Mouse (Mus musculus) heart, embryonic 14.5 days (tissue): ENCODE measurements at regions not wholly inside any gene's neighbourhood (a gene's known extent, or its start where the extent isn't known, plus 50 kb on each side); places are given as distances from the start of the nearest gene placed in this dataset.

Experiments
- ATAC-seq: fragments of 200-750 bp; cut with Nextera tagmentation; 2 replicates; pipeline ENCODE4 v1.8.0; 2017; ENCODE audit warnings: low read depth, moderate TSS enrichment; ENCODE audit not compliant: insufficient number of reproducible peaks, insufficient read depth, low FRiP score
- H3K27ac ChIP-seq, 2 experiments: fragments of 200-500 bp in 1 of 2; fragments of 300-500 bp in 1 of 2; sonication (generic) in 1 of 2; replicated peaks in 1 of 2; 2 replicates each; pipeline ENCODE4 v1.5.1; 2012 to 2014; ENCODE audit warnings: low read depth in 2 of 2, low read length in 2 of 2, control low read depth in 1 of 2, mild to moderate bottlenecking in 1 of 2, mixed read lengths in 1 of 2; ENCODE audit not compliant: control insufficient read depth in 1 of 2, insufficient read depth in 1 of 2
- H3K27me3 ChIP-seq: fragments of 300-500 bp; sonication (generic); 2 replicates; pipeline ENCODE4 v1.6.1; 2014; ENCODE audit warnings: mild to moderate bottlenecking, low read length, control low read depth; ENCODE audit not compliant: control insufficient read depth, insufficient read depth
- H3K36me3 ChIP-seq: fragments of 300-500 bp; sonication (generic); 2 replicates; pipeline ENCODE4 v1.6.1; 2014; ENCODE audit warnings: mild to moderate bottlenecking, control low read depth, low read length, mixed read lengths; ENCODE audit not compliant: control insufficient read depth, insufficient read depth
- H3K4me1 ChIP-seq, 2 experiments: fragments of 200-500 bp in 1 of 2; fragments of 300-500 bp in 1 of 2; sonication (generic) in 1 of 2; 2 replicates each; pipeline ENCODE4 v1.6.1; 2012 to 2014; ENCODE audit warnings: low read length in 2 of 2, control low read depth in 1 of 2, mixed read lengths in 1 of 2; ENCODE audit not compliant: control insufficient read depth in 2 of 2, insufficient read depth in 2 of 2
- H3K4me2 ChIP-seq: fragments of 300-500 bp; sonication (generic); 2 replicates; pipeline ENCODE4 v1.6.1; 2014; ENCODE audit warnings: mild to moderate bottlenecking, low read length
- H3K4me3 ChIP-seq, 2 experiments: fragments of 200-500 bp in 1 of 2; fragments of 300-500 bp in 1 of 2; sonication (generic) in 1 of 2; 2 replicates each; pipeline ENCODE4 v1.5.1; 2012 to 2014; ENCODE audit warnings: low read length in 2 of 2, mild to moderate bottlenecking in 2 of 2, control low read depth in 1 of 2, low read depth in 1 of 2, moderate library complexity in 1 of 2; ENCODE audit not compliant: control insufficient read depth in 1 of 2, insufficient read depth in 1 of 2
- H3K9ac ChIP-seq: fragments of 300-500 bp; sonication (generic); 2 replicates; pipeline ENCODE4 v1.6.1; 2014; ENCODE audit warnings: mild to moderate bottlenecking, low read length
- H3K9me3 ChIP-seq: fragments of 300-500 bp; sonication (generic); 2 replicates; pipeline ENCODE4 v1.6.1; 2016; ENCODE audit warnings: low read length, control low read depth; ENCODE audit not compliant: control insufficient read depth
- WGBS: fragments of 180-500 bp; shearing (Covaris S2); extraction: QIAGEN DNeasy Blood & Tissue Kit; methylation state at CpG from one replicate; pipeline ENCODE4 v1.1.7; 2014; 5-methylcytosine and 5-hydroxymethylcytosine counted together

DNA sequence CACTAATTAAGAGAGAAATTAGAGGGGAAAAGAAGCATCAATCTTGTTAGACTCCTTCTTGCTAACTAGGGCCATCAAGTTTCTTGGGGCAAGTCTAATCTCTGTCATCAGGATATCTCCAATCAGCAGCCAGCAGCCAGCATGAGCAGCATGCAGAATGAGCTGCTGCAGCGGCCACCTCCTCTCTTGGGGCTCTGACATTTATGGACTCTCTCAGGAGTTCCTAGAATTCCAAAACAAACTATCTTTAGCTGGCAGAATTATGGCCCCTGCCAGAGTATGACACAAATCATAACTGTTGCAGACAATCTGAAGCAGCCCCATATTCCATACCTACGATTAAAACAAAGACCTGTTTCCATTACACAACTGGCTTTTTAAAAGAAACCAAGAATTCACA lies 56.0 kb upstream of the Tfap2a start:
- Histone ChIP-seq H3K9ac (no peak overlapping the region), H3K9me3 (no peaks in the 10 kb centered on the region), H3K27me3 (no peaks in the 10 kb centered on the region), H3K4me2 (no peak overlapping the region), H3K4me3 (no peak overlapping the region), H3K36me3 (no peaks in the 10 kb centered on the region), H3K27ac (peak overlapping the region in 1 of 2 experiments; percentile 60; a peak in 3 of 4 replicates), H3K4me1 (peaks cover 0 to 8% of the 10 kb centered on the region in 2 experiments; a peak in 2 of 4 replicates)
- WGBS = 27% methylated on average over 2 of the region's 2 CpGs
- no peak for ATAC-seq

DNA sequence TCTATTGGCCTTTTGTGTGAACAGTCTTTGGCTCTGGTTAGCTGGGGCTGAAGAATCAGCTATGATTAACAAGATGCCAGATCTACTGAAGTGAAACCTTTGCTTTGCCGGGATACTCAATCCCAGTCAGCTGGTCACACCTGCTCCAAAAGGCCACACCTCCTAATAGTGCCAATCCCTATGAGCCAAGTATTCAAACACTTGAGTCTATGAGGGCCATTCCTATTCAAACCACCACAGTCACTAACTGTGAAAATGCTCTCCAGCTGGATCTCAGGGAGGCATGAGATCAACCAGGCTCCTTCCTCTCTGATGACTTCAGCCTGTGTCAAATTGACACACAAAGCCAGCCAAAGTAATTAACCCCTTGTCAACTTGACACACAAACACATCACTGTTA lies 54.8 kb upstream of the Tfap2a start:
- no peak overlapping the region for H3K9ac ChIP-seq
- H3K27me3 ChIP-seq = no peaks in the 10 kb centered on the region
- no peak overlapping the region for H3K4me2 ChIP-seq
- WGBS = 77% methylated on average over 1 of the region's 1 CpGs
- no peak overlapping the region for H3K4me3 ChIP-seq
- ATAC-seq = no peak
- H3K36me3 ChIP-seq = no peaks in the 10 kb centered on the region
- no peak overlapping the region for H3K27ac ChIP-seq
- no peaks in the 10 kb centered on the region for H3K9me3 ChIP-seq
- H3K4me1 ChIP-seq = peaks cover 0 to 8% of the 10 kb centered on the region in 2 experiments; a peak in 2 of 4 replicates

DNA sequence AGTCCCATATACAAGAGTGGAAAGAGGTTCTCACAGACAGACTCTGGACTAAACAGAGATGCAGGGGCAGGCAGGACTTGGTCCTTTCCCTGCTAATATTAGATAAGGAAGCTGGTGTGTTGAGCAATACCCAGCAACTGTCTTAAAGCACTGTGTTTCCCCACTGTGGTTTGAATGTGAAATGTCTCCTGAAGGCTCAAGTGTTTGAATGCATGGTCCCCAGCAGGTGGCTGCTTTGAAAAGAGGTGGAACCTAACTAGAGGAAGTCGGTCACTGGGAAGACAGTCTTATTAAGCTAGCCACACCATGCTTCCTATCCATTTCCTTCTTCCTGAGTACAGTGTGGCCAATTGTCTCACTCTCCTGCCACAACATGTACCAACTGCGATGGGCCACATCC lies 50.0 kb upstream of the Tfap2a start:
- ATAC-seq = no peak

More for the DNA sequence above, 50.0 kb upstream of the Tfap2a start:
- Histone ChIP-seq H3K4me1 (peaks cover 2 to 4% of the 10 kb centered on the region in 2 experiments; a peak in 1 of 4 replicates), H3K27ac (no peak overlapping the region), H3K9me3 (no peaks in the 10 kb centered on the region), H3K36me3 (no peaks in the 10 kb centered on the region), H3K4me3 (no peak overlapping the region), H3K9ac (no peak overlapping the region), H3K27me3 (no peaks in the 10 kb centered on the region), H3K4me2 (no peak overlapping the region)
- WGBS = 73% methylated on average over 2 of the region's 2 CpGs
